Mouse (Mus musculus) thymus, postnatal 0 days (tissue): ENCODE measurements at regions not wholly inside any gene's neighbourhood (a gene's known extent, or its start where the extent isn't known, plus 50 kb on each side); places are given as distances from the start of the nearest gene placed in this dataset.

Experiments used
- DNase-seq: peaks from one replicate; pipeline ENCODE4 v3.0.0-alpha.2; 2015; ENCODE audit warnings: low spot score

- no peak for DNase-seq
Measured at GRCm38 (mm10) chr9:35328503-35328902, 60.8 kb downstream of the Rpusd4 start.

- no peak for DNase-seq
Measured at GRCm38 (mm10) chr9:35330386-35330785, 62.7 kb downstream of the Rpusd4 start.

- no peak for DNase-seq
Measured at GRCm38 (mm10) chr9:35331241-35331680, 63.6 kb downstream of the Rpusd4 start.

GRCm38 (mm10) chr9:35332688-35333630, 65.3 kb downstream of the Rpusd4 start:
- no peak for DNase-seq

- DNase-seq: peak; percentile 69
Measured at GRCm38 (mm10) chr9:35333631-35334005, 66.0 kb downstream of the Rpusd4 start.

GRCm38 (mm10) chr9:35334536-35334935, 66.9 kb downstream of the Rpusd4 start:
- no peak for DNase-seq

GRCm38 (mm10) chr9:35335181-35335580, 67.5 kb downstream of the Rpusd4 start:
- DNase-seq: no peak

- no peak for DNase-seq
Measured at GRCm38 (mm10) chr9:35335888-35336700, 68.4 kb downstream of the Rpusd4 start.

GRCm38 (mm10) chr9:35336701-35337055, 69.0 kb downstream of the Rpusd4 start:
- DNase-seq: no peak

GRCm38 (mm10) chr9:35338858-35339257, 71.2 kb downstream of the Rpusd4 start:
- DNase-seq: no peak

- DNase-seq: no peak
Measured at GRCm38 (mm10) chr9:35339492-35340262, 72.0 kb downstream of the Rpusd4 start.

GRCm38 (mm10) chr9:35340263-35340573, 72.6 kb downstream of the Rpusd4 start:
- no peak for DNase-seq

GRCm38 (mm10) chr9:35340811-35341210, 73.1 kb downstream of the Rpusd4 start:
- no peak for DNase-seq

GRCm38 (mm10) chr9:35341386-35341785, 73.7 kb downstream of the Rpusd4 start:
- DNase-seq: no peak

GRCm38 (mm10) chr9:35342436-35342835, 74.8 kb downstream of the Rpusd4 start:
- DNase-seq: no peak

GRCm38 (mm10) chr9:35343336-35343735, 75.7 kb downstream of the Rpusd4 start:
- DNase-seq: no peak

- DNase-seq: no peak
Measured at GRCm38 (mm10) chr9:35344374-35344773, 76.6 kb upstream of the Cdon start.

GRCm38 (mm10) chr9:35346378-35346777, 74.5 kb upstream of the Cdon start:
- no peak for DNase-seq

GRCm38 (mm10) chr9:35350046-35350552, 70.8 kb upstream of the Cdon start:
- DNase-seq: no peak

- no peak for DNase-seq
Measured at GRCm38 (mm10) chr9:35351576-35351975, 69.4 kb upstream of the Cdon start.

- no peak for DNase-seq
Measured at GRCm38 (mm10) chr9:35354652-35355130, 66.2 kb upstream of the Cdon start.
